Mouse (Mus musculus) limb, embryonic 10.5 days (tissue): ENCODE measurements around the gene Adcy2. TPM values are rescaled to one million over a fixed set of nuclear protein-coding genes. Genes with fewer than 3 reads are reported as not detected.

Experiments used
- DNase-seq: peaks from one replicate; pipeline ENCODE4 v3.0.0-alpha.2; 2017; ENCODE audit warnings: low spot score
- H3K27ac ChIP-seq: fragments of 300-500 bp; sonication (generic); 2 replicates; pipeline ENCODE4 v1.5.1; 2016; ENCODE audit warnings: mild to moderate bottlenecking
- H3K27me3 ChIP-seq: fragments of 300-500 bp; sonication (generic); 2 replicates; pipeline ENCODE4 v1.6.1; 2016; ENCODE audit warnings: low read depth, mild to moderate bottlenecking; ENCODE audit not compliant: poor library complexity, severe bottlenecking
- H3K36me3 ChIP-seq: fragments of 300-500 bp; sonication (generic); 2 replicates; pipeline ENCODE4 v1.6.1; 2016; ENCODE audit warnings: mild to moderate bottlenecking, moderate library complexity
- H3K4me1 ChIP-seq: fragments of 300-500 bp; sonication (generic); 2 replicates; pipeline ENCODE4 v1.6.1; 2016
- H3K4me3 ChIP-seq: fragments of 300-500 bp; sonication (generic); 2 replicates; pipeline ENCODE4 v1.5.1; 2016; ENCODE audit warnings: mild to moderate bottlenecking, moderate library complexity
- H3K9me3 ChIP-seq: fragments of 300-500 bp; sonication (generic); replicated peaks from 2 replicates; pipeline ENCODE4 v1.6.1; 2016; ENCODE audit warnings: mild to moderate bottlenecking
- WGBS: fragments of 180-500 bp; shearing (Covaris S2); methylation state at CpG from one replicate; pipeline ENCODE4 v1.1.7; 2016; 5-methylcytosine and 5-hydroxymethylcytosine counted together
- polyA plus RNA-seq: library from polyadenylated mRNA; unstranded; fragments of >200 nt; fragmentation: Nextera tagmentation; extraction: Ambion mirVana; gene quantifications from 2 replicates; pipeline ENCODE4 v1.2.1, GENCODE M21; 2016

The Adcy2 gene
- polyA plus RNA-seq, 1 experiment from 2014 or later: 1.2 TPM

DNA sequence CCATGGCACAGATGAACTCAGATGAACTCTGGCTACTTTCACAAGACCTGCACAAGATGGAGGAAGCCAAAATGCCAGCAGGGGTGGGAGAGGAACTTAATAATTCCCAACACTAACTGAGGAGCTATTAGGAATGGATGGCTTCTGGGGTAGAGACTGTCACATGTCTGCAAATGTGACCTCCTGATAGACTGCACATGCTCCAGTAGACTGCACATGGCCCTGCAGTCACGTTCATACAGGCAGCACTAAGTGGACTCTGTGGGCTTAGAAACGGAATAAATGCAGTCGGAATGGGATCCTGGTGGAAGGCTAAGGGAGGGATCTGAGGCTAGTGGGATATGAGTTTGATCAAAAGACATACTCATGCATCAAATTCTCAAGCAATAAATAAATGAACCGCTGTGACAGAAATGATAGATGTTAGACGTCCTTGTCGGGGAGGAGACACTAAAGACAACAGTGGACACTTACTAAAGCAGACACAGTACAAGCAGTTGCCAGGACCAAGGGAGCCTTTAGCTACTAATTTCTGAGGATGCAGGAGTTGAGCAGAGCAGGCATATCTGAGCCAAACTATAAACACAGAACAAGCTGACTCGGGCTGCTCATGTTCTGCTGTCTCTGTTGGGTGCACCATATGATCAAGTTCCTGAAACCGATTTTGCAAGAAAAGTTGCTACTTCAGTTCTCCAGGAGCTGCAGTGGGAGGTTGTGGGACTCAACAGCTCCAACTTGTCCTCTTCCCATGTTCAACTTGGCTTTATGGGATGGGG is 211.9 kb downstream of the Adcy2 start:
- 92% methylated on average over 8 of the region's 8 CpGs for WGBS
- no peaks in the 10 kb centered on the region for H3K4me1 ChIP-seq
- H3K27ac ChIP-seq: no peak overlapping the region
- no peaks in the 10 kb centered on the region for H3K9me3 ChIP-seq
- no peaks in the 10 kb centered on the region for H3K27me3 ChIP-seq
- H3K36me3 ChIP-seq: no peaks in the 10 kb centered on the region
- no peak overlapping the region for H3K4me3 ChIP-seq
- no peak for DNase-seq

DNA sequence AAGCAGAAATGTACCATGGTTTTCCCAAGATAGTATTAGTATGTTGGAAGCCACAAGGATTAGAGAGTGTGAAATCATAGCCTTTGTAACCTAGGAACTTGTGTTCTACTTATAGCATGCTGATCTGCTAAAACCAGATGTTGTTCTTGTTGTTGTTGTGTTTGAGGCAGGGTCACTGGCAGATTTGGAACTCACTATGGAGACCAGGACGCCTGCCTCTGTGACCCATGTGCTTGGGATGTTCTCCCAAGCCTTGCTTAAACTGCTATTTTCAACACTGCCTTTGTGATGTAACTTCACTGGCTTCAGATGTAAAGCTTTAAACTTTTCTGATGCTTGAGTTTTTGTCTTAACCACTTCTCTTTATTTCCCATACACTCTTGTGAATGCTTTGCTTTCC is 216.2 kb downstream of the Adcy2 start:
- Histone ChIP-seq H3K4me1 (no peaks in the 10 kb centered on the region), H3K27me3 (no peaks in the 10 kb centered on the region), H3K27ac (no peak overlapping the region), H3K36me3 (no peaks in the 10 kb centered on the region), H3K4me3 (no peak overlapping the region), H3K9me3 (no peaks in the 10 kb centered on the region)
- DNase-seq: no peak
- WGBS: 54% methylated on average over 1 of the region's 1 CpGs

DNA sequence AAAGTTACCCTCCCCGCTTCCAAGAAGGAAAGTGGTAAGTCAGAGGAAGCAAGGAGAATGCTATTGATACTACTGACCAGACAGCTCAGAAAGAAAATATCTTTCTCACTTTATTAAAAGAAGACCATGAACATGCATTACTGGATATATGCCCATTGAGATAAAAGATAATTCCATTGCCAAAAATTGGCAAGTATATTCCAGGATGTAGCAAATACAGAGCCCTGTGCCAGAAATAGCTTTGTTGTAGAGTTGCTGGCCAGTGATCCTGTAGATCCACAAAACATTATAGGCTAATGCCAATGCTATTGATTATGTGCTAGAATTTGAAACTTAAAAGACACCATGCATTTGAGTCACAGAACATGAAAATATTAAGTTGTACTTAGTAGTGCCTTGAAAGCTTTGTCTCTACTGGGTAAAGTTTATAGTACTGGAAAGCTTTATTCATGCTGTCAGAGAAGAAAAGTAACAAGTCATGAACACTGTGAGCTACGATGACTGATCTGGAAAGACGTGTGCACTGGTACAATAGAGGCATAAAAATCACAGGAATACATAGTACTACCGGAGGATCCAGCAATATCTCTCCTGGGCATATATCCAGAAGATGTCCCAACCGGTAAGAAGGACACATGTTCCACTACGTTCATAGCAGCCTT is 221.2 kb downstream of the Adcy2 start:
- H3K9me3 ChIP-seq: no peaks in the 10 kb centered on the region
- 86% methylated on average over 6 of the region's 6 CpGs for WGBS
- H3K4me1 ChIP-seq: no peaks in the 10 kb centered on the region
- no peak for DNase-seq
- no peaks in the 10 kb centered on the region for H3K36me3 ChIP-seq
- H3K4me3 ChIP-seq: no peak overlapping the region
- no peaks in the 10 kb centered on the region for H3K27me3 ChIP-seq
- H3K27ac ChIP-seq: no peak overlapping the region

GRCm38 (mm10) chr13:68773599-68774211 is 225.6 kb downstream of the Adcy2 start:
- Histone ChIP-seq H3K4me3 (no peak overlapping the region), H3K4me1 (no peaks in the 10 kb centered on the region), H3K27ac (no peak overlapping the region), H3K36me3 (no peaks in the 10 kb centered on the region), H3K9me3 (no peaks in the 10 kb centered on the region), H3K27me3 (no peaks in the 10 kb centered on the region)
- no peak for DNase-seq
- 76% methylated on average over 2 of the region's 2 CpGs for WGBS

DNA sequence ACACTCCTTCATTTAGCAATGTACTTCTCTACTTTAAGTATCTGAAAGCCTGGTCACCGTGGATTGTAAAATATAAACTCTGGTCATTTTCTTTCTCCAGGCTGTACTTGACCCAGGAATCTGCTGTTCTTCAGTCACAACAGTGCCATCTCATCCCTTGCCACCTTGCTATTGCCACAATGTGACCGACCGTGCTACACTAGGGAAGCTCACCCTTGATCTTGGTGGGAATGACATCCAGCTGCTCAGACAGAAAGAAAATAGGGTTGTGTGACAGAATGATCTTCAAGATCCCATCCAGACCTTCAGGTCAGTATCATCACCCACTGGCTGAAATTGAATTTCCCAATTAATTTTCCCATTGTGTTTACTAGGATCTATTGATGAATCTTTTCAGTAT is 230.8 kb downstream of the Adcy2 start:
- no peaks in the 10 kb centered on the region for H3K36me3 ChIP-seq
- H3K4me3 ChIP-seq: no peak overlapping the region
- 92% methylated on average over 3 of the region's 3 CpGs for WGBS
- no peaks in the 10 kb centered on the region for H3K4me1 ChIP-seq
- no peak overlapping the region for H3K27ac ChIP-seq
- H3K9me3 ChIP-seq: no peaks in the 10 kb centered on the region
- H3K27me3 ChIP-seq: no peaks in the 10 kb centered on the region
- no peak for DNase-seq

- Histone ChIP-seq H3K4me1 (no peaks in the 10 kb centered on the region), H3K36me3 (no peaks in the 10 kb centered on the region), H3K4me3 (no peak overlapping the region), H3K27me3 (no peaks in the 10 kb centered on the region), H3K9me3 (no peaks in the 10 kb centered on the region), H3K27ac (no peak overlapping the region)
- DNase-seq: no peak
- 82% methylated on average over 8 of the region's 8 CpGs for WGBS
These were observed 233.3 kb downstream of the Adcy2 start for GRCm38 (mm10) chr13:68765896-68766578.

DNA sequence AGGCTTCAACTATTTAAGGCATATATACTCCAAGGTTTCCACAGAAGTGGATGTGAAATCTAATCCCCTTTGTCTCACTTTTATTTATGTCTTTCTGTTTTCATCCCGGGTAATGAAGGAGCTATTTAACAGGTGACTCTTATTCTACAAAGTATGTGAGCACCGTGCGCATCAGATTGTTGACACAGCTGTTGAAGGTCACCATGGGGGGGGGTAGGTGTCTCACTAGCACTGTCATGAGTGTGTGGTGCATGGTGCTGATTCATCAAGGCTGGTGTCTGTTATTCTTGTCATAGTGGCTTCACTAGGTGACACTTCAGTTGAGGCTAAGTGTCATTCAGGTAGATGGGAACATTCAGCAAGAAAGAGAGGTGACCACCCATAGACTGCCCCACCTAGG is 234.7 kb downstream of the Adcy2 start:
- H3K9me3 ChIP-seq: no peaks in the 10 kb centered on the region
- 87% methylated on average over 3 of the region's 3 CpGs for WGBS

DNA sequence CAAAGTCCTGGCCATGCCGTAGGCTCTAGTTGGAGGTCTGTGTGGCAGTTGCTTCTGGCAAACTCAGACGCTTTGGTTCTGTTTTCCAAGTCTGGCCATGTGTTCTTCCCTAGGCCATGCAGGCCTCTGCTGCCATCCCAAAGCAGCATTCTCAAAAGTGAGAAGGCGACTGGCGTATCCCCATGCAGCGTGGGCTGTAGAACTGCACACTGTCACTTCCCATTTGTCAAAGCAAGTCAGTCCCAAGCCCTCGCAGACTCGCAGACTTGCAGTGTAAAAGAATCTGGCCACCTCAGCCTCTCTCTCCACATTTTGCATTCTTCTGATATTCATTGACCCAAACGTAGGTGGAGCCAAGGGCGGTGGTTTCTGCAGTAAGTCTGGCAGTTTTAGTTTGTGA is 249.5 kb downstream of the Adcy2 start:
- no peaks in the 10 kb centered on the region for H3K27me3 ChIP-seq
- no peak overlapping the region for H3K4me3 ChIP-seq
- H3K27ac ChIP-seq: no peak overlapping the region
- 65% methylated on average over 9 of the region's 9 CpGs for WGBS
- no peaks in the 10 kb centered on the region for H3K9me3 ChIP-seq
- no peaks in the 10 kb centered on the region for H3K36me3 ChIP-seq
- no peak for DNase-seq
- 0 out of 2 replicates have a peak, but pooled peaks cover 5% of the 10 kb centered on the region for H3K4me1 ChIP-seq

More for the DNA sequence above, 234.7 kb downstream of the Adcy2 start:
- no peak overlapping the region for H3K4me3 ChIP-seq
- no peaks in the 10 kb centered on the region for H3K4me1 ChIP-seq
- no peaks in the 10 kb centered on the region for H3K27me3 ChIP-seq
- H3K27ac ChIP-seq: no peak overlapping the region
- no peak for DNase-seq
- H3K36me3 ChIP-seq: no peaks in the 10 kb centered on the region

DNA sequence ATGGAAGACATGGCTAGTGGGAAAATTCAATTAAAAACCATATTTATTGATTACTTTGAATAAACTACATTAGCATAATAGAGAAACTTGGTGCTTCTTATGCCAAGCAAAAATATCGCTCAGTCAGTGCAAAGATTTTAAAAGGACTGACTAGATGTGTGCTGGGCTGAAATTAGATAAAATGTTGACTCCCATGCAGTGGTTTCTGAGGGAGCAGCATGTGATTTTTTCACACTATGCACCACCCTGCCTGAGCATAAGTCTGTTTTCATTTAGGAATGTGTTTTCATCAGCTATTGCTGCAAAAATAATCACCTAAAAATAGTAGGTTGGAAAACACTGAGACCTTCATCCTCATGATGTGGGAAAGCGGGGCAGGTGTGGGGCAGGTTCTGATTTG is 250.0 kb downstream of the Adcy2 start:
- Histone ChIP-seq H3K9me3 (no peaks in the 10 kb centered on the region), H3K36me3 (no peaks in the 10 kb centered on the region), H3K27me3 (no peaks in the 10 kb centered on the region), H3K27ac (no peak overlapping the region), H3K4me3 (no peak overlapping the region), H3K4me1 (0 out of 2 replicates have a peak, but pooled peaks cover 5% of the 10 kb centered on the region)
- 92% methylated on average over 2 of the region's 2 CpGs for WGBS
- no peak for DNase-seq

DNA sequence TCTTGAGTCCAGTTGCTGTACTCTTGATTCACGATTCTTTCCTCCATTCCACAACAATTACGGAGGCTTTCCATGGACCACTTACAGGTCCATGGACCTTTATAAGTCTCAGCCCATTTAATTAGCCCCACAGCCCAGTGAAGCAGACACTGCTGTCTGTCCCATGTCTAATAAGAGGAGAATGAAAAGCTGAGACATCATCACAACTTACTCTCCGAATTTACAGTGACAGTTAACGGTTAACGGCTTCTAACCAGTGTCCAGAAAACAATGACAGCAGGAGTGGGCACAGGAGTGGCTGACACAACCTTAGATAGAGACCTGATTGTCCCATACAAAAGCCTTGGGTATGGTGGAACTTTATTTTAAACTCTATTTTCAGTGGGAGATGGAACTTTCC is 253.9 kb downstream of the Adcy2 start:
- Histone ChIP-seq H3K4me3 (no peak overlapping the region), H3K27ac (no peak overlapping the region), H3K4me1 (0 out of 2 replicates have a peak, but pooled peaks cover 5% of the 10 kb centered on the region), H3K36me3 (no peaks in the 10 kb centered on the region), H3K27me3 (no peaks in the 10 kb centered on the region), H3K9me3 (no peaks in the 10 kb centered on the region)
- 92% methylated on average over 5 of the region's 5 CpGs for WGBS
- no peak for DNase-seq

DNA sequence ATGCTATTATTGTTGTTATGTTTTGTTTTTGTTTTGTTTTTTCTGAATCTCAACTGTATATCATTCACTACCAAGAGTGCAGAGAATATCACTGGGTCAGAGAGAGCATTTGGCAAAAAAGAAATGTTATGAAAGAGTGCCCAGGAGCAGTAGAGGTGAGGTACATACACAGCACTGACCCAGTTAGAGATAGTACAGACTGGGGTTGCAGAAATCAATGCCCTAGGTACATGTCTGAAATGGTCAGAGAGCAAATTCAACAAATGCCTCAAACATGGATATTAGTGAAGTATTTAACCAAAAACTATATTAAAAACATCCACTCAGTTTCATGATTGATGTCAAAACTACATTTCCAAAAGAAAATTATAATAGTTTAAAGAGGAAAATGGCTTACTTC is 286.7 kb downstream of the Adcy2 start:
- H3K27ac ChIP-seq: no peak overlapping the region
- H3K36me3 ChIP-seq: no peaks in the 10 kb centered on the region
- H3K4me3 ChIP-seq: no peak overlapping the region
- no peaks in the 10 kb centered on the region for H3K27me3 ChIP-seq
- no peaks in the 10 kb centered on the region for H3K4me1 ChIP-seq
- no peaks in the 10 kb centered on the region for H3K9me3 ChIP-seq
- no peak for DNase-seq

DNA sequence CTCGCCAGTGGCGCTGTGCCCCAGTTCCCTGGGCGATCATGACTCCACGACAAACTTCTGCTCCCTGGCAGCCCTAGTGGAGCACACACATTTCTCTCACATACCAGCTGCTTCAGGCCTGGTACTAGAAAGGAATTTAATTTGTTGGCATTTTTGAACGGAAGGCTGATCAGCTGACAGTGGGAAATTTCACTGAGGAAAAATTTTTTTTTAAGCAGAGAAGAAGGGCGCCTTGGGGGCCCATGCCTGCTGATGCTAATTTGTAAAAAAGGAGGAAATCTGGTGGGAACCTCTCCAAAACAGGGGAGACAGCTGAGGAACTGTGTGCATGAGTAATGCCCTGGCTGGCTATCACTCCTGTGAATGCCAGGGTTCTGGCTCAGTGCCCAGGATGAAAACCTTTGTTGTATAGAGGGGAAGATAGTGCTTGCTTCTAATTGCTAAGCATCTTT is 292.0 kb downstream of the Adcy2 start:
- Histone ChIP-seq H3K4me3 (no peak overlapping the region), H3K27ac (no peak overlapping the region), H3K4me1 (no peaks in the 10 kb centered on the region), H3K9me3 (no peaks in the 10 kb centered on the region), H3K36me3 (no peaks in the 10 kb centered on the region), H3K27me3 (no peaks in the 10 kb centered on the region)
- DNase-seq: no peak
- 93% methylated on average over 6 of the region's 6 CpGs for WGBS

GRCm38 (mm10) chr13:68684919-68685318 is 314.4 kb downstream of the Adcy2 start:
- DNase-seq: no peak

More at GRCm38 (mm10) chr13:68684919-68685318, 314.4 kb downstream of the Adcy2 start:
- Histone ChIP-seq H3K27me3 (no peaks in the 10 kb centered on the region), H3K4me3 (no peak overlapping the region), H3K9me3 (no peaks in the 10 kb centered on the region), H3K36me3 (no peaks in the 10 kb centered on the region), H3K27ac (no peak overlapping the region), H3K4me1 (no peaks in the 10 kb centered on the region)
- WGBS: 91% methylated on average over 2 of the region's 2 CpGs
